In the genomic region with DNA sequence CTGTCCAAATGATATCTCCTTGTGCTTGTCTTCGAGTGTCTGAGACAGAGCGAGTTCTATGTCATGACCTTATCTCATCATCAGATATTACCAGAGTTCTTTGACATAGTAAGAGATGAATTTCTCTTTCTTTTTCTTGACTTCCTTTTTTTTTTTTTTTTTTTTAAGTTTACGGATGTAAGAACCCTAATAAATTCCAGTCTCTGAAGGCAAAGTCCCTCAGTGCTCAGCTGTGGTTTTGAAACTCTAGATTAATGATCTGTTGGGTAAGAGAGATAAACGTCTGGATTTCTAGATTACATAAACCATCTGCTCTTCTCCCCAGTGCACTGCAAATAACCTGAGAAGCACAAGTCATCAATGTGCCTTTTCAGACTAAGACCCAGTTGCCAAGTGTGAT, we compare ENCODE assay signal across 33 mouse cellular contexts. TPM values are rescaled to one million over a fixed set of nuclear protein-coding genes. Genes with fewer than 3 reads are reported as not detected.
DNase-seq lines count a peak whose midpoint lies in the region; ATAC-seq and TF ChIP-seq lines count a peak whose summit lies in the region.
"Had no signal": no experiment of that assay in that cellular context is flagged by ENCODE, and none has a peak within 500 bp of the region (broad histone marks: within the 10 kb centered on the region; RNA-seq: fewer than 3 reads in every experiment).

No protein-coding gene starts in this region.

- ATAC-seq in kidney, postnatal 0 days (replicated peaks; ENCODE audit: low FRiP score, low read depth) = no peak
- ATAC-seq in lung, postnatal 0 days = peak; percentile 46
- peak; percentile 60 to 64 for ATAC-seq in hematopoietic stem cell, adult 5-6 weeks (replicated peaks in 1 of 2; ENCODE audit: insufficient read depth in 1 of 2, low FRiP score in 2 of 2, low TSS enrichment in 1 of 2, low read depth in 1 of 2, poor library complexity in 2 of 2, severe bottlenecking in 2 of 2)
- no peak for ATAC-seq in hindbrain, embryonic 11.5 days (ENCODE audit: low FRiP score)
- ATAC-seq: hindbrain, postnatal 0 days; intestine, embryonic 15.5 days; midbrain, embryonic 16.5 days had no signal

- peak; percentile 47 for DNase-seq in kidney, postnatal 0 days (ENCODE audit: low spot score)
- no peak for DNase-seq in kidney, postnatal 10 days
- peak; percentile 53 for DNase-seq in lung, postnatal 0 days (ENCODE audit: low spot score)
- DNase-seq in lung, adult 18-20 months = no peak
- DNase-seq in hindbrain, embryonic 11.5 days (ENCODE audit: low spot score) = no peak
- DNase-seq in Muller cell, postnatal 12 days (ENCODE audit: inconsistent ontology term) = no peak
- DNase-seq: adrenal gland, postnatal 10 days; cerebellum, adult 11 months; cerebellum, adult 9-11 months; gastrocnemius, postnatal 10 days; heart, postnatal 14 days; kidney, adult 9 months; kidney, postnatal 25 days; lung, adult 2 months; right cerebral cortex, postnatal 25 days had no signal

- no peaks in the 10 kb centered on the region for H3K9me3 ChIP-seq in kidney, postnatal 0 days (replicated peaks; ENCODE audit: low read length)
- H3K9me3 ChIP-seq in lung, postnatal 0 days (ENCODE audit: low read length) = no peaks in the 10 kb centered on the region
- H3K9me3 ChIP-seq in hindbrain, embryonic 11.5 days (ENCODE audit: control insufficient read depth, low read length) = no peaks in the 10 kb centered on the region
- H3K9me3 ChIP-seq: embryonic facial prominence, embryonic 13.5 days; hindbrain, embryonic 12.5 days; intestine, embryonic 15.5 days; stomach, embryonic 15.5 days had no signal

- H3K27me3 ChIP-seq in kidney, postnatal 0 days (ENCODE audit: insufficient read depth, low read length) = no peaks in the 10 kb centered on the region
- H3K27me3 ChIP-seq in lung, postnatal 0 days (replicated peaks; ENCODE audit: insufficient read depth, low read length) = no peaks in the 10 kb centered on the region
- H3K27me3 ChIP-seq in hindbrain, embryonic 11.5 days (ENCODE audit: control insufficient read depth, insufficient read depth, low read length) = no peaks in the 10 kb centered on the region
- H3K27me3 ChIP-seq: embryonic facial prominence, embryonic 13.5 days; intestine, embryonic 15.5 days; stomach, embryonic 15.5 days had no signal

- no peak overlapping the region for H3K4me2 ChIP-seq in kidney, postnatal 0 days (ENCODE audit: low read length)
- no peak overlapping the region for H3K4me2 ChIP-seq in lung, postnatal 0 days (replicated peaks; ENCODE audit: low read depth, low read length)
- no peak overlapping the region for H3K4me2 ChIP-seq in hindbrain, embryonic 11.5 days (replicated peaks; ENCODE audit: low read depth, low read length)
- H3K4me2 ChIP-seq: embryonic facial prominence, embryonic 13.5 days; hindbrain, embryonic 12.5 days; intestine, embryonic 15.5 days; liver, embryonic 11.5 days; stomach, embryonic 15.5 days had no signal

- WGBS in kidney, postnatal 0 days = 26% methylated on average over 4 of the region's 4 CpGs
- 26% methylated on average over 4 of the region's 4 CpGs for WGBS in lung, postnatal 0 days
- 80% methylated on average over 4 of the region's 4 CpGs for WGBS in hindbrain, embryonic 11.5 days

- no peak for TF ChIP-seq EP300 in lung, postnatal 0 days (IDR thresholded peaks at IDR 0.05)

- H3K4me3 ChIP-seq in kidney, postnatal 0 days (replicated peaks; ENCODE audit: low read depth, low read length) = no peak overlapping the region
- no peak overlapping the region for H3K4me3 ChIP-seq in lung, postnatal 0 days (ENCODE audit: low read depth, low read length)
- no peak overlapping the region for H3K4me3 ChIP-seq in hindbrain, embryonic 11.5 days (ENCODE audit: low read depth, low read length)
- H3K4me3 ChIP-seq: embryonic facial prominence, embryonic 13.5 days; hindbrain, embryonic 12.5 days; intestine, embryonic 15.5 days; midbrain, embryonic 10.5 days; stomach, embryonic 15.5 days had no signal

- no peaks in the 10 kb centered on the region for H3K36me3 ChIP-seq in kidney, postnatal 0 days (ENCODE audit: insufficient read depth, low read length)
- no peaks in the 10 kb centered on the region for H3K36me3 ChIP-seq in lung, postnatal 0 days (ENCODE audit: insufficient read depth, low read length)
- no peaks in the 10 kb centered on the region for H3K36me3 ChIP-seq in hindbrain, embryonic 11.5 days (ENCODE audit: control insufficient read depth, insufficient read depth, low read length)
- H3K36me3 ChIP-seq: embryonic facial prominence, embryonic 13.5 days; hindbrain, embryonic 12.5 days; intestine, embryonic 15.5 days; midbrain, embryonic 10.5 days; stomach, embryonic 15.5 days had no signal

- TF ChIP-seq CTCF in kidney, postnatal 0 days (IDR thresholded peaks at IDR 0.05; ENCODE audit: low read depth) = no peak
- no peak for TF ChIP-seq CTCF in lung, postnatal 0 days (IDR thresholded peaks at IDR 0.05)

- no peaks in the 10 kb centered on the region for H3K4me1 ChIP-seq in kidney, postnatal 0 days (replicated peaks; ENCODE audit: insufficient read depth, low read length)
- 0 out of 2 replicates have a peak, but pooled peaks cover 3% of the 10 kb centered on the region for H3K4me1 ChIP-seq in lung, postnatal 0 days (ENCODE audit: insufficient read depth, low read depth, low read length)
- no peaks in the 10 kb centered on the region for H3K4me1 ChIP-seq in hindbrain, embryonic 11.5 days (replicated peaks; ENCODE audit: control insufficient read depth, insufficient read depth, low read length)
- H3K4me1 ChIP-seq: hindbrain, embryonic 12.5 days; stomach, embryonic 15.5 days had no signal

- H3K9ac ChIP-seq in kidney, postnatal 0 days (ENCODE audit: low read depth, low read length) = no peak overlapping the region
- H3K9ac ChIP-seq in lung, postnatal 0 days (replicated peaks; ENCODE audit: low read depth) = no peak overlapping the region
- H3K9ac ChIP-seq in hindbrain, embryonic 11.5 days (ENCODE audit: low read depth, low read length) = no peak overlapping the region
- H3K9ac ChIP-seq: embryonic facial prominence, embryonic 13.5 days; hindbrain, embryonic 12.5 days; intestine, embryonic 15.5 days; stomach, embryonic 15.5 days had no signal

- no peak overlapping the region for H3K27ac ChIP-seq in kidney, postnatal 0 days
- no peak overlapping the region for H3K27ac ChIP-seq in lung, postnatal 0 days (ENCODE audit: low read length)
- H3K27ac ChIP-seq in hindbrain, embryonic 11.5 days (ENCODE audit: low read depth, low read length) = no peak overlapping the region
- H3K27ac ChIP-seq: embryonic facial prominence, embryonic 13.5 days; hindbrain, embryonic 12.5 days; hindbrain, postnatal 0 days; intestine, embryonic 15.5 days; macrophage; midbrain, embryonic 10.5 days; stomach, embryonic 15.5 days had no signal

RNA-seq across cellular contexts. Expression of a gene that starts 4.1 kb away (rescaled TPM):
- 17.5 and 20.7 TPM in 2 replicates for polyA plus RNA-seq in kidney, postnatal 0 days (2015; fragmentation: Nextera tagmentation; extraction: Ambion mirVana)
- 0.12 and 0.13 TPM in 2 replicates for polyA plus RNA-seq in lung, postnatal 0 days (2015; fragmentation: Nextera tagmentation; extraction: Ambion mirVana)
- 0.30 and 0.69 TPM in 2 replicates for total RNA-seq in hematopoietic stem cell, adult 5-6 weeks (2017)
- polyA plus RNA-seq in hindbrain, embryonic 11.5 days (2014; fragmentation: Nextera tagmentation; extraction: Ambion mirVana) = 0.14 and 0.63 TPM in 2 replicates
- total RNA-seq: neutrophil, adult 5-6 weeks had no signal

RNA-seq across cellular contexts. Expression of a gene that starts 4.6 kb away (rescaled TPM):
- polyA plus RNA-seq in kidney, postnatal 0 days (2015; fragmentation: Nextera tagmentation; extraction: Ambion mirVana) = not detected in 2 replicates
- polyA plus RNA-seq in lung, postnatal 0 days (2015; fragmentation: Nextera tagmentation; extraction: Ambion mirVana) = not detected in 2 replicates
- total RNA-seq in hematopoietic stem cell, adult 5-6 weeks (2017) = not detected in 2 replicates
- not detected in 2 replicates for polyA plus RNA-seq in hindbrain, embryonic 11.5 days (2014; fragmentation: Nextera tagmentation; extraction: Ambion mirVana)
- total RNA-seq: adrenal gland, postnatal 10 days; gastrocnemius, postnatal 10 days; heart, postnatal 14 days; hindbrain, postnatal 0 days; left cerebral cortex, postnatal 14 days; neutrophil, adult 5-6 weeks had no signal
- polyA plus RNA-seq: embryonic facial prominence, embryonic 13.5 days; forebrain, embryonic 11.5 days; gonadal fat pad, adult 2 months; heart, embryonic 14.5 days; hindbrain, embryonic 12.5 days; hindbrain, postnatal 0 days; intestine, embryonic 15.5 days; limb, embryonic 11.5 days; liver, embryonic 11.5 days; lung, adult 2 months; macrophage; midbrain, embryonic 10.5 days; midbrain, embryonic 16.5 days; neural tube, embryonic 11.5 days; stomach, embryonic 15.5 days; urinary bladder, adult 2 months had no signal

RNA-seq across cellular contexts. Expression of a gene that starts 17.8 kb away (rescaled TPM):
- 9.3 and 9.5 TPM in 2 replicates for polyA plus RNA-seq in kidney, postnatal 0 days (2015; fragmentation: Nextera tagmentation; extraction: Ambion mirVana)
- not detected in 2 replicates for polyA plus RNA-seq in lung, postnatal 0 days (2015; fragmentation: Nextera tagmentation; extraction: Ambion mirVana)
- not detected in 2 replicates for total RNA-seq in hematopoietic stem cell, adult 5-6 weeks (2017)
- polyA plus RNA-seq in hindbrain, embryonic 11.5 days (2014; fragmentation: Nextera tagmentation; extraction: Ambion mirVana) = 0.37 and 0.47 TPM in 2 replicates
- total RNA-seq: gastrocnemius, postnatal 10 days; neutrophil, adult 5-6 weeks had no signal
- polyA plus RNA-seq: embryonic facial prominence, embryonic 13.5 days; gonadal fat pad, adult 2 months; lung, adult 2 months; macrophage; urinary bladder, adult 2 months had no signal

RNA-seq across cellular contexts. Expression of a gene that starts 24.8 kb away (rescaled TPM):
- 176 and 184 TPM in 2 replicates for polyA plus RNA-seq in kidney, postnatal 0 days (2015; fragmentation: Nextera tagmentation; extraction: Ambion mirVana)
- 164 and 195 TPM in 2 replicates for polyA plus RNA-seq in lung, postnatal 0 days (2015; fragmentation: Nextera tagmentation; extraction: Ambion mirVana)
- 39.0 and 44.3 TPM in 2 replicates for total RNA-seq in hematopoietic stem cell, adult 5-6 weeks (2017)
- 45.5 and 49.5 TPM in 2 replicates for polyA plus RNA-seq in hindbrain, embryonic 11.5 days (2014; fragmentation: Nextera tagmentation; extraction: Ambion mirVana)

RNA-seq across cellular contexts. Expression of a gene that starts 35.0 kb away (rescaled TPM):
- not detected in 2 replicates for polyA plus RNA-seq in kidney, postnatal 0 days (2015; fragmentation: Nextera tagmentation; extraction: Ambion mirVana)
- polyA plus RNA-seq in lung, postnatal 0 days (2015; fragmentation: Nextera tagmentation; extraction: Ambion mirVana) = not detected in 2 replicates
- total RNA-seq in hematopoietic stem cell, adult 5-6 weeks (2017) = not detected in 2 replicates
- polyA plus RNA-seq in hindbrain, embryonic 11.5 days (2014; fragmentation: Nextera tagmentation; extraction: Ambion mirVana) = not detected in 2 replicates
- total RNA-seq: neutrophil, adult 5-6 weeks had no signal
- polyA plus RNA-seq: forebrain, embryonic 11.5 days; heart, embryonic 14.5 days; hindbrain, embryonic 12.5 days; intestine, embryonic 15.5 days; limb, embryonic 11.5 days; liver, embryonic 11.5 days; lung, adult 2 months; macrophage; midbrain, embryonic 10.5 days; neural tube, embryonic 11.5 days had no signal

Comparison
In these comparisons a context has a peak if more than half of its experiments do, and no peak if none do; other contexts are left out.
1. DNase-seq: peak in kidney, postnatal 0 days (single experiment) and lung, postnatal 0 days (single experiment); none in kidney, postnatal 10 days (single experiment), lung, adult 18-20 months (0 of 2), hindbrain, embryonic 11.5 days (single experiment) and Muller cell, postnatal 12 days (single experiment).
2. ATAC-seq: peak in lung, postnatal 0 days (single experiment) and hematopoietic stem cell, adult 5-6 weeks (2 of 2); none in kidney, postnatal 0 days (single experiment) and hindbrain, embryonic 11.5 days (single experiment).
3. RNA of a gene that starts 4.1 kb away (polyA plus RNA-seq): 17.5 to 20.7 TPM in kidney, postnatal 0 days; 0.14 to 0.63 TPM in hindbrain, embryonic 11.5 days and 0.12 to 0.13 TPM in lung, postnatal 0 days; every median in the first group is over 10 times any median in the second.